Mouse (Mus musculus) adrenal gland, adult 8-10 months (tissue): ENCODE measurements around the gene Hdac4. TPM values are rescaled to one million over a fixed set of nuclear protein-coding genes. Genes with fewer than 3 reads are reported as not detected.

ENCODE experiments used
- DNase-seq: peaks from one replicate; pipeline ENCODE4 v3.0.0; 2022
- total RNA-seq, 4 experiments: library from RNA; stranded (reverse); gene quantifications; 2 replicates each; pipeline ENCODE4 v1.2.4; 2022

The Hdac4 gene
- total RNA-seq, 4 experiments from 2014 or later: 94.2 to 128 (median 101) TPM

GRCm38 (mm10) chr1:91917596-91917995, 277.9 kb downstream of the Hdac4 start:
- peak; percentile 74 for DNase-seq

- no peak for DNase-seq
Measured at GRCm38 (mm10) chr1:91915961-91916360, 279.5 kb downstream of the Hdac4 start.

GRCm38 (mm10) chr1:91914648-91915047, 280.9 kb downstream of the Hdac4 start:
- DNase-seq: no peak

- peak; percentile 53 for DNase-seq
Measured at GRCm38 (mm10) chr1:91913850-91914249, 281.6 kb downstream of the Hdac4 start.

GRCm38 (mm10) chr1:91912227-91913119, 283.0 kb downstream of the Hdac4 start:
- no peak for DNase-seq

GRCm38 (mm10) chr1:91905268-91905667, 290.2 kb downstream of the Hdac4 start:
- DNase-seq: peak; percentile 63

GRCm38 (mm10) chr1:91903241-91903981, 292.1 kb downstream of the Hdac4 start:
- DNase-seq: no peak

GRCm38 (mm10) chr1:91897078-91897477, 298.4 kb downstream of the Hdac4 start:
- DNase-seq: no peak

GRCm38 (mm10) chr1:91894286-91894685, 301.2 kb downstream of the Hdac4 start:
- no peak for DNase-seq

- DNase-seq: no peak
Measured at GRCm38 (mm10) chr1:91893598-91893997, 301.9 kb downstream of the Hdac4 start.

GRCm38 (mm10) chr1:91883115-91883514, 312.4 kb downstream of the Hdac4 start:
- DNase-seq: no peak

GRCm38 (mm10) chr1:91880899-91881298, 314.6 kb downstream of the Hdac4 start:
- no peak for DNase-seq

- no peak for DNase-seq
Measured at GRCm38 (mm10) chr1:91880156-91880555, 315.3 kb downstream of the Hdac4 start.
